Mouse (Mus musculus) intestine, embryonic 16.5 days (tissue): ENCODE measurements around the gene Fxyd3. TPM values are rescaled to one million over a fixed set of nuclear protein-coding genes. Genes with fewer than 3 reads are reported as not detected.

Source experiments
- ATAC-seq: fragments of 200-750 bp; cut with Nextera tagmentation; 2 replicates; pipeline ENCODE4 v1.8.0; 2017; ENCODE audit warnings: moderate TSS enrichment, moderate library complexity
- H3K27ac ChIP-seq: fragments of 300-500 bp; sonication (generic); 2 replicates; pipeline ENCODE4 v1.5.1; 2014; ENCODE audit warnings: mild to moderate bottlenecking, low read length
- H3K27me3 ChIP-seq: fragments of 300-500 bp; sonication (generic); replicated peaks from 2 replicates; pipeline ENCODE4 v1.6.1; 2014; ENCODE audit warnings: low read length, control low read depth, mixed read lengths; ENCODE audit not compliant: control insufficient read depth, insufficient read depth
- H3K36me3 ChIP-seq: fragments of 300-500 bp; sonication (generic); 2 replicates; pipeline ENCODE4 v1.6.1; 2014; ENCODE audit warnings: low read length, control low read depth; ENCODE audit not compliant: control insufficient read depth, insufficient read depth
- H3K4me1 ChIP-seq: fragments of 300-500 bp; sonication (generic); 2 replicates; pipeline ENCODE4 v1.6.1; 2014; ENCODE audit warnings: low read length, control low read depth, mixed read lengths; ENCODE audit not compliant: control insufficient read depth, insufficient read depth
- H3K4me2 ChIP-seq: fragments of 300-500 bp; sonication (generic); 2 replicates; pipeline ENCODE4 v1.6.1; 2014; ENCODE audit warnings: low read depth, low read length, control low read depth
- H3K4me3 ChIP-seq: fragments of 300-500 bp; sonication (generic); 2 replicates; pipeline ENCODE4 v1.5.1; 2014; ENCODE audit warnings: mild to moderate bottlenecking, low read length
- H3K9ac ChIP-seq: fragments of 300-500 bp; sonication (generic); 2 replicates; pipeline ENCODE4 v1.6.1; 2014; ENCODE audit warnings: low read depth, low read length
- H3K9me3 ChIP-seq: fragments of 300-500 bp; sonication (generic); 2 replicates; pipeline ENCODE4 v1.6.1; 2016; ENCODE audit warnings: low read length, control low read depth; ENCODE audit not compliant: control insufficient read depth
- WGBS: fragments of 180-500 bp; shearing (Covaris S2); extraction: QIAGEN DNeasy Blood & Tissue Kit; methylation state at CpG from one replicate; pipeline ENCODE4 v1.1.7; 2014; 5-methylcytosine and 5-hydroxymethylcytosine counted together
- polyA plus RNA-seq: library from polyadenylated mRNA; unstranded; fragments of >200 nt; fragmentation: Nextera tagmentation; extraction: Ambion mirVana; gene quantifications from 2 replicates; pipeline ENCODE4 v1.2.1, GENCODE M21; 2015

Fxyd3 gene
- polyA plus RNA-seq, 1 experiment from 2014 or later: 73.7 TPM

GRCm38 (mm10) chr7:31067836-31068235 is 8.7 kb downstream of the Fxyd3 start:
- Histone ChIP-seq H3K4me2 (no peak overlapping the region), H3K27me3 (no peaks in the 10 kb centered on the region), H3K9ac (no peak overlapping the region), H3K4me1 (peaks cover 14% of the 10 kb centered on the region), H3K27ac (no peak overlapping the region), H3K9me3 (no peaks in the 10 kb centered on the region), H3K4me3 (no peak overlapping the region), H3K36me3 (no peaks in the 10 kb centered on the region)
- 36% methylated on average over 5 of the region's 5 CpGs for WGBS
- ATAC-seq: no peak

GRCm38 (mm10) chr7:31063074-31063560 is 13.4 kb downstream of the Fxyd3 start:
- H3K27me3 ChIP-seq: no peaks in the 10 kb centered on the region
- ATAC-seq: no peak
- WGBS: 85% methylated on average over 12 of the region's 12 CpGs
- H3K27ac ChIP-seq: no peak overlapping the region
- no peak overlapping the region for H3K9ac ChIP-seq
- no peak overlapping the region for H3K4me2 ChIP-seq
- H3K4me1 ChIP-seq: 0 out of 2 replicates have a peak, but pooled peaks cover 3% of the 10 kb centered on the region
- H3K36me3 ChIP-seq: no peaks in the 10 kb centered on the region
- H3K4me3 ChIP-seq: no peak overlapping the region
- H3K9me3 ChIP-seq: no peaks in the 10 kb centered on the region

DNA sequence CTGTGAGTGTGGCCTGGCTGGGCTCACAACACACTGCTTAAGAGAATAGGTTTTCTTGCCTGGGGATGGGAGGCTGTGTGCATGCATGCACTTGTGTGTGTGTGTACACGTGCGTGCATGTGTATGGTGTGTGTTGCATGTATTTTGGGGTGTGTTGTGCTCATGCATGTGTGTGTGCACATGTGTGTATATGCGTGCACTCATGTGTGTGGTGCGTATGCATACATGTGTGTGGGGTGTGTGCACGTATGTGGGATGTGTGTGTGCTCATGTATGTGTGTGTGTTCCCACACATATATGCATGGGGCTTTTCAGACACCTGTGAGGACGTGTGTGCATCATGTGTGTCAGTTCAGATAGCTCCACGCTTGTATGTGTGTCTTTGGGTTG is 15.9 kb downstream of the Fxyd3 start:
- no peak overlapping the region for H3K4me2 ChIP-seq
- H3K27me3 ChIP-seq: no peaks in the 10 kb centered on the region
- H3K9ac ChIP-seq: no peak overlapping the region
- whole genome bisulfite sequencing: 83% methylated on average over 7 of the region's 7 CpGs
- ATAC-seq: no peak
- H3K36me3 ChIP-seq: no peaks in the 10 kb centered on the region
- no peaks in the 10 kb centered on the region; the same call in 1 of the 2 replicates for H3K4me1 ChIP-seq
- H3K9me3 ChIP-seq: no peaks in the 10 kb centered on the region
- H3K27ac ChIP-seq: no peak overlapping the region
- H3K4me3 ChIP-seq: no peak overlapping the region

GRCm38 (mm10) chr7:31059919-31060620 is 16.4 kb downstream of the Fxyd3 start:
- H3K4me3 ChIP-seq: no peak overlapping the region
- 0 out of 2 replicates have a peak overlapping the region, but pooled peaks have one; percentile 14 for H3K9ac ChIP-seq
- H3K4me2 ChIP-seq: no peak overlapping the region
- 75% methylated on average over 11 of the region's 11 CpGs for WGBS
- no peaks in the 10 kb centered on the region for H3K36me3 ChIP-seq
- ATAC-seq: no peak
- no peaks in the 10 kb centered on the region for H3K27me3 ChIP-seq
- H3K27ac ChIP-seq: no peak overlapping the region
- peaks cover 5% of the 10 kb centered on the region; the same call in 1 of the 2 replicates for H3K4me1 ChIP-seq
- H3K9me3 ChIP-seq: no peaks in the 10 kb centered on the region

DNA sequence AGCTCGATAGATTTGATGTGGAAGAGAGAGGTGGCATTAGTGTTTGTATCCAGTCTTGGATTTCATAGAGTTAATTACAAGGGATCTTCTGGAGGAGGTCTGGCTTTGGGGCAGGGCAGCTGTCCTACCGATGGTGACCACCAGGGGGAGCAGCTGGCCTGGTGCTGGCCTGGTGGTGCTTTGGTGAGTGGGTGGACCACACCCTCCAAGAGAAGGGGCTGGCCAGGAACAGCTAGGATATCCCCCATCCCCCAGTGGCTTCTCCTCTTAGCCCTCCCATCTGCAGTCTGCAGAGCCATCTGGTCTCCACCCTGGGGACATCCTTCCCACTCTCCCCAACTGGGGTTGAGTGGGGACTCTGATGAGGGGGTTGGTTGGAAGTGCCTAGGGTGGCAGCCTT is 17.4 kb downstream of the Fxyd3 start, which contains the start of gene Lgi4:
Gene Lgi4 (plus strand): TSS at position 235 of the 400 bp plus-strand sequence.
- no peaks in the 10 kb centered on the region for H3K36me3 ChIP-seq
- peaks cover 13% of the 10 kb centered on the region for H3K4me1 ChIP-seq
- H3K4me2 ChIP-seq: no peak within 1 kb of the TSS
- ATAC-seq: peak; percentile 40
- H3K9me3 ChIP-seq: no peaks in the 10 kb centered on the region
- peak within 1 kb of the TSS; percentile 37; the same call in 1 of the 2 replicates for H3K27ac ChIP-seq
- no peak within 1 kb of the TSS for H3K4me3 ChIP-seq
- 0 out of 2 replicates have a peak, but pooled peaks cover under 1% of the 10 kb centered on the region for H3K27me3 ChIP-seq
- 0 out of 2 replicates have a peak within 1 kb of the TSS, but pooled peaks have one; percentile 14 for H3K9ac ChIP-seq
- WGBS: 3% methylated on average over 2 of the region's 2 CpGs

DNA sequence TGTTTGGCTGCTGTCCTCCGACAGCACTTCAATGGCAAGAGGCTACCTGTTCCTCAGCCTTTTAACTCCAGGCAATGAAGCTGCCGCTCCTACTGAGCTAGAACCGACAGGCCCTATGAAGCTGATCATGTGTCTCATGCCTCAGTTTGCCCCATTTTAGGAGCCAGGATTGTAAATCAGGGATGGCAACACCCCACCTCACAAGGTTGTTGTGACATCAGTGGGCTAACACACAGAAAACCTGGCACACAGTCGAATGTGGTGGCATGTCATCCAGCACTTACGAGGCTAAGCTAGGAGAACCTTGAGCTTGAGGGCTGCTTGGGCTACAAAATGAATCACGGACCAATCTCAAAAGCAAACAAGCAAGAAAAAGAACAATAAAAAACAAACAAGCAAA is 18.3 kb downstream of the Fxyd3 start:
- WGBS: 88% methylated on average over 6 of the region's 6 CpGs
- Histone ChIP-seq H3K27ac (no peak overlapping the region), H3K27me3 (peaks cover 8% of the 10 kb centered on the region), H3K4me2 (no peak overlapping the region), H3K9ac (no peak overlapping the region), H3K4me1 (peaks cover 16% of the 10 kb centered on the region), H3K4me3 (no peak overlapping the region), H3K36me3 (no peaks in the 10 kb centered on the region), H3K9me3 (no peaks in the 10 kb centered on the region)
- ATAC-seq: no peak

GRCm38 (mm10) chr7:31057730-31058129 is 18.8 kb downstream of the Fxyd3 start:
- Histone ChIP-seq H3K9ac (no peak overlapping the region), H3K27me3 (peaks cover 13% of the 10 kb centered on the region), H3K4me1 (peaks cover 19% of the 10 kb centered on the region), H3K4me2 (no peak overlapping the region), H3K27ac (no peak overlapping the region), H3K9me3 (no peaks in the 10 kb centered on the region), H3K4me3 (no peak overlapping the region), H3K36me3 (no peaks in the 10 kb centered on the region)
- ATAC-seq: no peak
- 71% methylated on average over 5 of the region's 5 CpGs for WGBS

DNA sequence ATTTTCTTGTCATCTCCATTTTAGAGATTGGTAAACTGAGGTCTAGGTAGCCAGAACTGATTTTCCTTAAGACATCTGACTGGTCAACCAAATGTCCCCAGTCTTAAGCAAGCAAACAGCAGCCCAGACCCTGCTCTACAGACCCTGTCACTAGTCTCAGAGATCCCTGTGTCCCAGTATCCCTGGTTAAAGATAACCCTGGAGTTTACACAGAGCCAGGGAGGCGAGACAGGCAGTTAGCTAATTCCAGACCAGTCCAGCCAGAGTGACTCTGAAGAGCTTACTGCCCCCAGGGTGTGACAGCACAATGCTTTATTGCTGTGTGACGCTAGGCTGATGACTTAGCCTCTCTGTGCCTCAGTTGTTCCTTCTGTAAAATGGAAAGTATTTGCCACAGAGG is 19.4 kb downstream of the Fxyd3 start, which contains the start of gene Fxyd1:
Gene Fxyd1 (minus strand): TSS at position 129 of the 400 bp plus-strand sequence.
- Histone ChIP-seq H3K9ac (0 out of 2 replicates have a peak within 1 kb of the TSS, but pooled peaks have one; percentile 61), H3K36me3 (no peaks in the 10 kb centered on the region), H3K27me3 (peaks cover 19% of the 10 kb centered on the region), H3K4me2 (no peak within 1 kb of the TSS), H3K9me3 (no peaks in the 10 kb centered on the region), H3K27ac (no peak within 1 kb of the TSS), H3K4me3 (no peak within 1 kb of the TSS), H3K4me1 (peaks cover 26% of the 10 kb centered on the region)
- no peak for ATAC-seq
- WGBS: 63% methylated on average over 2 of the region's 2 CpGs

DNA sequence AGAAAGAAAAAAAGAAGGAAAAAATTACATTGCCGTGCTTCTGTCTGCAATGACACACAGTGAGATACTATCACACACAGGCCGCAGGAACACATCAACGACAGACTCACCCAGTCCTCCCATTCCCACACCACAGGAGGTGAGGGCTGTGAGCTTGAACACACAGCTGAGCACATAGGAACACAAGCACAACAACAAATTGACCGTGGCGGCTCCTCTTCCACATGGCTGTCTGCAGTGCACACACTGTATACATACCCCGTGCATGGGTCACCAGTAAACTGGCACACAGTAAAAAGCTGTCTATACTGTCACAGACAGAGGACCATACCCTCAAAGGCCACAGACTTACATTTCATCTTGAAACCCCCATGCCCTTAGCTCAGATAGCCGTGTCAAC is 20.1 kb downstream of the Fxyd3 start:
- no peak overlapping the region for H3K4me2 ChIP-seq
- no peaks in the 10 kb centered on the region for H3K9me3 ChIP-seq
- peaks cover 25% of the 10 kb centered on the region for H3K27me3 ChIP-seq
- H3K9ac ChIP-seq: no peak overlapping the region
- 77% methylated on average over 7 of the region's 7 CpGs for WGBS
- no peak for ATAC-seq
- H3K36me3 ChIP-seq: no peaks in the 10 kb centered on the region
- no peak overlapping the region for H3K4me3 ChIP-seq
- H3K27ac ChIP-seq: no peak overlapping the region
- peaks cover 32% of the 10 kb centered on the region for H3K4me1 ChIP-seq
